Mouse (Mus musculus) kidney, adult 9 months (tissue): Measurements from ENCODE around the gene 1700029F12Rik.
"Not testable (repeated sequence)": the region's sequence is repeated elsewhere in the genome, so short reads cannot be mapped to it uniquely, and the experiment has no call there.

Experiments
- DNase-seq: peaks from one replicate; pipeline ENCODE4 v3.0.0; 2022

1700029F12Rik gene

GRCm38 (mm10) chr13:97034262-97034661 is at the start of gene 1700029F12Rik:
Gene 1700029F12Rik, minus strand, starts transcription at chr13:97034362.
- DNase-seq = no peak

GRCm38 (mm10) chr13:97082432-97082831 is 48.3 kb upstream of the 1700029F12Rik start:
- no peak for DNase-seq

GRCm38 (mm10) chr13:97080615-97081014 is 46.5 kb upstream of the 1700029F12Rik start:
- DNase-seq = no peak

- DNase-seq = no peak
These were observed 46.0 kb upstream of the 1700029F12Rik start for GRCm38 (mm10) chr13:97080201-97080600.

GRCm38 (mm10) chr13:97077556-97077955 is 43.4 kb upstream of the 1700029F12Rik start:
- no peak for DNase-seq

- DNase-seq = no peak
These were observed 39.3 kb upstream of the 1700029F12Rik start for GRCm38 (mm10) chr13:97073497-97073896.

GRCm38 (mm10) chr13:97071626-97072241 is 37.6 kb upstream of the 1700029F12Rik start:
- no peak for DNase-seq

GRCm38 (mm10) chr13:97070931-97071625 is 36.9 kb upstream of the 1700029F12Rik start:
- no peak for DNase-seq

- DNase-seq = no peak
These were observed 34.0 kb upstream of the 1700029F12Rik start for GRCm38 (mm10) chr13:97068151-97068550.

GRCm38 (mm10) chr13:97067691-97068090 is 33.5 kb upstream of the 1700029F12Rik start:
- DNase-seq = no peak

GRCm38 (mm10) chr13:97066649-97067550 is 32.7 kb upstream of the 1700029F12Rik start, which contains the start of gene Fam169a:
Gene Fam169a, plus strand, starts transcription at chr13:97067286.
- DNase-seq = no peak

- not testable (repeated sequence) for DNase-seq
These were observed 30.9 kb upstream of the 1700029F12Rik start for GRCm38 (mm10) chr13:97064844-97065621.

GRCm38 (mm10) chr13:97064413-97064812 is 30.3 kb upstream of the 1700029F12Rik start:
- no peak for DNase-seq

GRCm38 (mm10) chr13:97063431-97063830 is 29.3 kb upstream of the 1700029F12Rik start:
- no peak for DNase-seq

GRCm38 (mm10) chr13:97062151-97062550 is 28.0 kb upstream of the 1700029F12Rik start:
- DNase-seq = no peak

GRCm38 (mm10) chr13:97060331-97060730 is 26.2 kb upstream of the 1700029F12Rik start:
- DNase-seq = no peak

- DNase-seq = no peak
These were observed 25.6 kb upstream of the 1700029F12Rik start for GRCm38 (mm10) chr13:97059746-97060145.

- no peak for DNase-seq
These were observed 23.7 kb upstream of the 1700029F12Rik start for GRCm38 (mm10) chr13:97057817-97058216.

GRCm38 (mm10) chr13:97053844-97054243 is 19.7 kb upstream of the 1700029F12Rik start:
- no peak for DNase-seq

GRCm38 (mm10) chr13:97052667-97053066 is 18.5 kb upstream of the 1700029F12Rik start:
- peak; percentile 41 for DNase-seq

- peak; percentile 82 for DNase-seq
These were observed 17.0 kb upstream of the 1700029F12Rik start for GRCm38 (mm10) chr13:97051158-97051557.

GRCm38 (mm10) chr13:97030075-97030474 is 4.1 kb downstream of the 1700029F12Rik start:
- no peak for DNase-seq
